Mouse (Mus musculus) liver, adult 2 months (tissue): ENCODE results near the gene Daxx.

ENCODE experiments used
- CTCF ChIP-seq: fragments of 200-500 bp; IDR thresholded peaks from 2 replicates; pipeline ENCODE4 v1.5.1; 2011; ENCODE audit warnings: low read depth, low read length, control low read depth
- POLR2A ChIP-seq: fragments of 200-500 bp; IDR thresholded peaks from 2 replicates; pipeline ENCODE4 v1.6.1; 2011; ENCODE audit warnings: low read length, control low read depth; ENCODE audit not compliant: insufficient read depth; ENCODE audit errors: extremely low read depth

DNA sequence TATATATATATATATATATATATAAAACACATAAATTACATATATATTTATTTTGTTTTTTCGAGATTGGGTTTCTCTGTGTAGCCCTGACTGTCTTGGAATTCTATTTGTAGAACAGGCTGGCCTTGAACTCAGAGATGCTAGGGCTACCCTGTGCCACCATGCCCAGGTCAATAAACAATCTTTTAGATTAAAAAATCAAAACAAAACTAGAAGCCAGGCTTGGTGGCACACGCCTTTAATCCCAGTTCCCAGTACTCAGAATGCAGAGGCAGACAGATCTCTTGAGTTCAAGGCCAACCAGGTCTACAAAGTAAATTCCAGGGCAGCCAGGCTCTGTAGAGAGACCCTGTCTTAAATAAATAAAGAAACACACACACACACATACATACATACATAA lies 17.9 kb upstream of the Daxx start:
- TF ChIP-seq CTCF (no peak), POLR2A (no peak)
